Mouse (Mus musculus) c-Kit-positive CD71-positive TER-119-negative erythroid progenitor cells, embryonic 14.5 days (primary cell): Measurements from ENCODE around the gene Nacc1.

Source experiments
- DNase-seq: peaks from one replicate; pipeline ENCODE4 v3.0.0-alpha.2; 2013; ENCODE audit warnings: low read depth

Nacc1 gene

DNA sequence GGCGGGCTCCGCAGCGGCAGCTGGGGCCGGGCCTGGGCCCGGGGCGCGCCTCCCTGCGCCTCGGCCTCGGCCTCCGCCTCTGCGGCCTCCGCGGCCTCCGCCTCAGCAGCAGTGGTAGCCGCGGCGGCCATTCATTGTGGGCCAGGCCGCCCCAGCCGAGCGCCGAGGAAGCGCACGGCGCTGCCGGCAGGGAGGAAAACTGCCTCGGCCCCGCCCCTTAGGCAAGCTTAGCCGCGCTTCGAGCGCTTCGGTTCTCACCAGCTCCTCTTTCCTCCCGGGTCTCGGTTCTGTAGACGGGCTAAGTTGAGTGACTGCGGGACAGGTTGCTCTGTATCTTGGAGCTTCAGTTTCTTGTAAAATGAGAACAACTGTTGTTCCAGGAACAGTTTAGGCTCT, at the start of gene Nacc1:
Nacc1 (minus strand) TSS at position 158 of the 396 bp plus-strand sequence.
- DNase-seq, result no peak

DNA sequence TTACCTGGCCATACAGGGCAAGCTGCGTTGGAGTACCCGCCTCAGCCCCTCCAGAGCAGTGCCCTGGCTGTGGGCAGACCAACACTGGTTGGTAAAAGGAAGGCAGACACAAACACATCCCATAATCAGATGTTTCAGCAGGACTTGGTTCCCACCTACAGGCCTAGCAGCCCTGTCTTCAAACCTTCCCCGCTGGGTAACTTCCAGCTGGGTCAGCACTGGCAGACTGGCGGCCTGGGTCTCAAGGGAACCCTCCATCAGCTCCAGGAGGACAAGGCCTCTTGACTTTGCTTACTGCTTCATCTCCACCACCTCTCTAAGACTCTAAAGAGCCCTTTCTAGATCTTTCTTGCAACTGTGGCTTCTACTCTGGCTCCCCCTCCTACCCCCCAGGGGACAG, 48.9 kb upstream of the Nacc1 start:
- no peak for DNase-seq

DNA sequence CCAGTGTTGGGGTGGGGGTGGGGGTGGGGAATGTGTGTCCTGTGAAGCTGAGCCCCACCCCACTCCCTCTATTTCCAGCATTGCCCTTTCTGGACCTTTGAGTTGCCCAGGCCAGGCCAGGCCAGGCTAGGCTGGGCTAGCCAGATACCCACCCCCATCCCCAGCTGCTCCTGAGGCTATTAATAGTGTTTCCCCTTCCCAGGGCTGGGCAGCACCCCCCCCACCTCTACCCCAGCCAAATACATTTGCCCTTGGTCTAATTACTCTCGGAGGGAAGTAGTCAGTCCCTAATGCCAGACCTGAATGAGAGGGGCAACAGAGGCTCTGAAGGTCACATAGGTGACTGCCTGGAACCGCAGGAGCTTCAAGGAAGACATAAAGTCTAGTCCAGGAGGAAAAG, 47.9 kb upstream of the Nacc1 start:
- no peak for DNase-seq

DNA sequence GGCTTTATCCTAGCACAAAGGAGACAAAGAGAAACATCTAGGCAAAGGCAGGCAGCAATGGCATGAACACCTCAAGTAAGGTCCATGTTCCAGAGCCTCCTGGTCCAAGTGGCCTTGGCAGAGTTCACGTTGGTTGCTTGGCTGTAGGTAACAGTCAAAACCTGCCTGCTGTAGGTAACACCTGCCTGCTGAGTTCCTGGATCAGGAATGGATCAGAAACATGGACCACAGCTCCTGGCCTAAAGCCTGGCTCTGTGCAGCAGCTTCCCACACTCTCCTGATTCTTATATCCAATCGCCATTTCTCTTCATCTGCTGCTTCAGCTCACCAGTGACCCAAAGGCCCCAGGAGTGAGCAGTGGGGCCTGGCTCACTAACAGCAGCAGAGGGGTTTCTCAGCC, 47.0 kb upstream of the Nacc1 start:
- DNase-seq, result no peak

DNA sequence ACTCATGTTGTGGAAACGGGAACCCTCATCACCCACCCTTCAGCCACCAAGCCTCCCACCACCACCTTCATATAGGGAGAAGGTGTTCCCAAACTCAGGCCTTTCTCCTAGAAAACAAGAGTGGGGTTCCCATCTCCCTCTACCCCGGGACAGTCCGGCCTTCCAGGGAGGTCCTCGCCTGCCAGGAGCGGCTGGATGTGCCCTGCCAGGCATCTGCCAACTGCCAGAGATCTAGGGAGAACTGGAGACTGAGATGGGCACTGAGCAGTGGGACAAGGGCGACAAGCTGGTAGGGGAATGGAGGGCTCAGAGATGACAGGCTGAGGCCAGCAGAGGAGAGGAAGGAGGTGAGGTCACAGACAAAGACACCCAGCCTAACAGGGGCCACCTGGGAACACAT, 46.3 kb upstream of the Nacc1 start:
- no peak for DNase-seq

DNA sequence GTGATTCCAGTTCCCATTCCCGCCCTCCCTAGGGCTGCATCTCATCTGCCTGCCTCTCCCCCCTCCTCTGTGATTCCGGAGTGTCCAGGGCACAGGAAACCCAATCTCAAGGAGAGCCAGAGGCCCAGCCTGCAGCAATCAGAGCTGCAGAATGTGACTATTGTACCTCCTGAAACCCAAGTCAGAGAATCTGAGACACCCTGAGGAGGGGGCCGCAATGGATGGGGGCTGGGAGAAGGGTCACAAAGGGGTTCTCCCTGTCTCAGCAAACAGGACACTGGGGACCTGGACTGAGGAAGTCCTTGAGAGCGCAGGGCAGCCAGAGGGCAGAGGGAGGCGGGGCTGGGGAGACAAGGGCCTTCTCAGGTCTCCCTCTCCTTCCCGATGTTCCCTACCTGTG, 45.3 kb upstream of the Nacc1 start:
- DNase-seq, result no peak

DNA sequence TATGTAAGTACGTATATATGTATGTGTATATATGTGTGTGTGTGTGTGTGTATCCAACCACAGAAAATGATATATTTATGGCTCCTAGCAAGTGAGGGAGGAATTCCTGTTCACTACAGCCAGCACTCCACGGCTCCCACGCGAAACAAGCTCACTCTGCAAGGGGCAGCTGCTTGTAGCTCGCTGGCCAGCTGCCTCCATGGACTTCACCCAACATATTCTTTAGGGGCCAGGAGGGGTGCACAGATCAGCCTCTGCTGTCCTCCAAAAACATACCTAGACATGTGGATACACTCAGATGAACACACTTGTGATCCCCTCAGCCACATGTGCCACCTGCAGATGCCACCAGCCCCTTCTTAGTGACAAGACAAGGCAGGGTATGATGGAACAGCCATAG, 44.9 kb upstream of the Nacc1 start:
- DNase-seq, result no peak

DNA sequence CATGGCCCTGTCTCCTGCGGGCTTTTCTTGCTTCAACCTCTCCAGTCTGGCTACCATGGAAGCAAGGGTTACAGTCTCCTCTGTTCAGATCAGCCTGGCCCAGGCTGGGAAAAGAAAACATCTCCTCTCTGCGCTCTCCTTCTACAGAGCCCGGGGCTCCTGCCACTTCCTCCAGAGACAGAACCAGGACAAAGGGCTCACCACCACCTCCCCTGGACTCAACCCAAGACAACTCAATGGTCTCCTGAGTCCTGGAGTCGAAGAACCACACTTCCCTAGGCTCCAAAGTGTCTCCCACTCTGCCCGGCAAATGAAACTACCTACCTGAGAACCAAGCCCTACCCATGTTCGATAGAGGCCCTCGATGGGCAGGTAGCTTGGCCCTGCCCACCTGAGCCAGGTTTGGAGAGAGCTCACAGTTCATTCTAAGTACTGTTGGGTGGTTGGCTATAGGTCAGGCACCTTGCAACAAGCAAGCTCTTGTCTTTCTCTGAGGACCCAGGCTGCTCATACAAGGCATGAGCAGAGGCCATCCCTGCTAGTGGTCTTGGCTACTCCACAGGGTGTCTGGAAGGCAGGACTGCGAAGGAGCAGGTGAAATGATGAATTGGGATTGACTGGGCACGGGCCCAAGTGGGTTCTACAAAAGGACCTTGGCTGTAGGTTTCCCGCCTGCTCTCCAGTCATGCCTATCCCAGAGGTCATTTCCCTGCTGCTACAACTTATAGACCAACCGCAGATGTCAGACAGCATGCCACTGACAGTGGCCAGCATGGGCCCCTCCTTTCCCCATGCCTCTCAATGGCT, 43.9 kb upstream of the Nacc1 start:
- no peak for DNase-seq

DNA sequence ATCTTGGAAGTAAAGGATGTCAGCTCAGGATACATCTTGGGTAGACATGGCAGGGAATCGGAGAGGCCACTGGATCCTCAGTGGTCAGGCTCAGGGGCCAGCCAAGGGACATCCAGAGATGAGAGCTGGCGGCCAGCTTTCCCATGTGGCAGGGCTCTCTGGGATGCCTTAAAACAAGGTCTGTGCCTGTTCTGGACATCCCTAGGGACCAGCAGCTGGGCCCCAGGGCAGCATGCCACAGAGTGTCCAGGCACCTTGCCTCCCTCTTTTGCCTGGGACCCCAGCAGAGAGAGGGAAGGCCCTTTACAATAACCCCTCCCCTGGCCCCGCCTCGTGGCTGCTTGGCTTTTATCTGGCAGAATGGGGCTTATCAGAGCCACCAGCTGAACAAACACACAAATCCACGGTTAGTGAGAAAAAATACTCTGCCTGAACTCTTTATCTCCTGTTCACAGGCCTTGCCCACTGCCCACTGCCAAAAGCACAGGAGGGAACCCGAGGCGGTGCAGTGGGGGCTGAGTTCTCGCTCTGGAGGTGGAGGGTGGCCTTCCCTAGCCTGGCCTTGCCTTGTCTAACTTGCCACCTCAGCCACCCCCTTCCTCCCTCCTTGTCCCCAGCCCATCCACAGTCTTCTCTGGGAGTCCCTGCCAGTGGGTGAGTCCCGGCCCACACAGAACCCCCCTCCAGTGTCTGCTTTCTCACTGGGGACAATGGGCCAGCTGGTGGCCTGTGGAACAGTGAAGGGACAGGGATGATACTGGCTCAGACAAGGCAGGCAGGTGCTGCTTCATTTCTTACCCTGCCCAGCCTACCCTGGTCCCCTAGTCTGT, 43.1 kb upstream of the Nacc1 start:
- peak; percentile 84 for DNase-seq

DNA sequence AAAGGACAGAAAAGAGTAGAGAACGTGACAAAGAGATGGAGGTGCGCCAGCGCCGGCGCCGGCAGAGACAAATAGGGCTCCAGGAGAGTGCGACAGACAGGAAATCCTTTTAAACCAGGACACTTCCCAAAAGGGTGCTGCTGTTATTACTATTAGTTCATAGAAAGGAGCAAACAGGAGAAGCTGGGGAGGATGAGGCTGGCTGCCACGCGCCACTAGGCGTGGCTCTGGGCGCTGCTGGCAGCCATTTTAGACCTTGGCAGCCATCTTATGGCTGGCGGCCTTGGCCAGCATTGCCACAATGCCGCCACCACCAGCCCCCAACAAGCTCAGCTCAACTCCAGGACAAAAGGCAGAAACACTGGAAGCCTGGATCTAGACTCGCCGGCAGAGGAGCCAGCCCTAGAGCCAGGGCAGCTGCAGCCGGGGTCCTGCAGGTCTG, 42.3 kb upstream of the Nacc1 start:
- DNase-seq, result no peak

DNA sequence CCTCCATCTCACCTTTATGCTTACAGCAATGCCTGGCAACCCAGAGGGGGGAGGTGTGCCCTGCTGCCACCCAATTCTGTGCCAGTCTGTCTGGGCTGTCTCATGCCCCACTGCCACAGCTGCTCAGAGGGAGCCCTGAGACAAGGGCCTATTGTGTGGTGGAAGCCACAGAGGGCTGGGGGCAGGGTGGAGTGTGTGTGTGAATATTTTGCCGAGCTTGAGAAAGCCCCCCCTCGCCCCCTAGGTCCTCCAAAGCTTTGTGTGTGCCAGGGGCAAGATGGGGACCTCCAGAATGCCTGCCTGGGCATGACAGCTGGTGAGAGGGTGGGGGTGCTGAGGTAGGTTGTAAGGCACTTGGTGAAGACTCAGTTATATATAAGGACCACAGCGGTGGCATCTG, 40.8 kb upstream of the Nacc1 start:
- DNase-seq, result no peak

DNA sequence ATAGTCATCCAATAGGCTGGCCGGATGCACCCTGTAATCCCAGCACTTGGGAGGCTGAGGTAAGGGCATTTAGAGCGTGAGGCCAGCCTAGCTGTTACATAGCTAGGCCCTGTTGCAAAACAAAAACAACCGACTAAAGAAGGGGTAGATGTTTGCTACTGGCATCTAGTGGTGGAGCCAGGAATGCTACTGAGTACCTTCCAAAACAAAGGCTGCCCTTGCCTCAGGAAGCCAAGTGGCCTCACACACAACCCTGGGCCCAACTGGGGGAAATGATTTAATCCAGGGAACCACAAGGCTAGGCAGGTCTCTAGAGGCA, 38.2 kb upstream of the Nacc1 start:
- no peak for DNase-seq

DNA sequence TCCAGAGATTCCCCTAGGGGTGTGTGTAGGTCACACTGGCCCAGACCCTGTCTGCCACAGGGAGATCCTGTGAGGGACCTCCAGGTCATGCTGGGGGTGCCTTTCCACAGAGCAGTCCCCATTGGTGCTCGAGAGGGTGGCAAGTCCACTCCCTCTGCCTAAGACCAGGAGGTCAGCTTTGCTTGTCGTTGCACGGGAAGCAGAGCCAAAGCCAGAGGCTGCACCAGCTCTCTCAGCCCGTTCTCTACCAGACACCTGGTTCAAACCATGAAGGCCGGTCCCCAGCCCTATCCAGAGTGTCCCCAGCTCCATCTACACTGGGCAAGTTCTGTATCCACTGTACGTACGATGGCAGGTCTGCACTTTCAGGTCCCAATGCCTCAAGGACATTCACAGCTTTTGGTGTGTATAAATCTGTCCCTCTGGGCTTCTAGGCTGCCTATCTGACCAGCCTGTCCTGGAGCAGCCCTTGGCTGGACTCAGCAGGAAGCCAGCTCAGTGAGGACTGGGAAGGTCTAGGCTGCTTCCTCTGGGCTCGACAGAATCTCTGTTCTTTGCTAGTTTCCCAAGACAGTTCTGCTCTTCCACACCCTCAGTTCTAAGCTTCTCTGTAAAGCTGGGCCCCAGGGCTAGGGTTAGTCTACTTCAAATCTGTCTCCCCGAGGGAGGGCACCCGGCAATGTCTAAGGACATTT, 37.7 kb upstream of the Nacc1 start:
- no peak for DNase-seq

DNA sequence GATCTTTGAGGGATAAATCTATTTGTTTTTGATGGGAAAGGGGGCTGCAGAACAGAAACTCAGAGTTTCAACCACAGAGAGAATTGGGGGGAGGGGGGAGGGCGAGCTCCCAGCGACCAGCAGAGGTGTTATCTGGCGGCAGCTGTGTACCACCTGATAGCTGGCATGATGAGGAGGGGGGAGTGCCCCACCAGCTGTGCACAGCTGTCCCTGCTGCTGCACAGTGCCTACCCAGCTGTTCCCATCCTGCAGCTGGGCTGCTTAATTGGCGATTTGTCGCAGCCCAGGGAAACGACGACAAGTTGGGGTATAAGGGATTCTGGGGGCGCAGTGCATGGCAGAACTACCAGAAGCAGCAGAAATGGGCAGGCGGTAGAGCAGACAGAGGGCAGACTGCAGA, 37.0 kb upstream of the Nacc1 start:
- no peak for DNase-seq

DNA sequence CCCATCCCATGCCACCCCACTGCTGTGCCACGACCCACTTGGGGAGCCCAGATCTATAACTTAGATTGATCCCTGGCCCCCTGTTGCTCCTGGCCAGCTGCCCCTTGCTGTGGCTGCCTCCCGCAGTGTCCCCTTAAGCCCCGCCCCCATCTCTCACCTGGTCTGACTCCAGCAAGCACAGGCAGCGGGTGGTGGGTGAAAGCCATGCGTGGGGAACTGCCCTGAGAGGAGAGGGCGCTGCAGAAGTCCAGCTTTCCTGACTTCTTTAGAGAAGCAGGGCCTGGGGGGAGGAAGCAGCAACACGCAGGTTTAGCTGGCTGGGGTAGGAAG, 35.9 kb upstream of the Nacc1 start:
- no peak for DNase-seq

DNA sequence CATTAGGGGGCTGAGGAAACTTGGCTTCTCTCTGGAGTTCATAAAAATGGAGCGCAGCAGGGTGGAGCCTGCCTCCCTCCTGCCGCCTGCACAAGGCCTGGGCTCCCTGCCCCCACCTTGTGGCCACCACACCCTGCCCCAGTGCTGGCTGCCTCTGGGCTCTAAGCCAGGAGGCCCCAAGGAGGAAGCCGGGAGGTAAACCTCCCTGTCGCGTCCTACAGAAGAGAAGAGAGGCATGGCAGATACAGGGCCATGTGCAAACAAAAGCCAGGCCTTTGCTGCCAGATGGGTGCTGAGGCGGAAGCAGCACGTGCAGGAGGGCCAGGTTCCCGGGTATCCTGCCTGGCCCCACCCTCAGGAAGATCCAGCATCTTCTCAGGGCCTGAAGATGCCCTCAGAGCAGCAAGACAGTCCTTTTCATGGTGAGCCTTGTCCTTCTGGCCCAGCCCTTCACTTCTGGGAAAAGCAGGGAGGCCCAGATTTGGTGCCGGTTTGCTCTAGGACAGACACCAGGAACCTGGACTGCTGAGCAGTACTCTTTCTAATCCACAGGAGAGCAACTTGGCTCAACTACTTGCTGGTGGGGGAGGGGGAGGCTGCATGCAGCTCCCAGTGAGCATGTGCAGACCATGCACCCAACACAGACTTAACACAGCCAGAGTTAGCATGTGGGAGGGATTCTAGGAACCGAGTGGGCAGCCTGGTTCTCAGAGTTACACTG, 35.3 kb upstream of the Nacc1 start, which contains the start of gene G430095P16Rik:
G430095P16Rik (plus strand) TSS at position 158 of the 721 bp plus-strand sequence.
- no peak for DNase-seq

DNA sequence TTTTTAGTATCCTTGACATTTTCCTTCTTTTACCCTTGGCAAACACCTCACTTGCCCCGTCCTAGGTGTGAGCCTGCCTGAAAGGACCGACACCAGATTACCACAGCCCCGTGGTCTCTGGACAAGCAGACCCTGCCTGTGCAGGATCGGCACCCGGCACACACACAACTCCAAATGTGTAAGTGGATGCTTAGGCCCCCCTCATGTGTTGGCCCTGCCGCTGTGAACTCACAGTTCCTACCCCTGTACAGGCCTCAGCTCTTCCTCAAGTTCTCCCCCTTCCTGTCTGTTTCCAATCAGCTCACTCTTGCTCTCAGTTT, 34.8 kb upstream of the Nacc1 start:
- DNase-seq, result no peak

DNA sequence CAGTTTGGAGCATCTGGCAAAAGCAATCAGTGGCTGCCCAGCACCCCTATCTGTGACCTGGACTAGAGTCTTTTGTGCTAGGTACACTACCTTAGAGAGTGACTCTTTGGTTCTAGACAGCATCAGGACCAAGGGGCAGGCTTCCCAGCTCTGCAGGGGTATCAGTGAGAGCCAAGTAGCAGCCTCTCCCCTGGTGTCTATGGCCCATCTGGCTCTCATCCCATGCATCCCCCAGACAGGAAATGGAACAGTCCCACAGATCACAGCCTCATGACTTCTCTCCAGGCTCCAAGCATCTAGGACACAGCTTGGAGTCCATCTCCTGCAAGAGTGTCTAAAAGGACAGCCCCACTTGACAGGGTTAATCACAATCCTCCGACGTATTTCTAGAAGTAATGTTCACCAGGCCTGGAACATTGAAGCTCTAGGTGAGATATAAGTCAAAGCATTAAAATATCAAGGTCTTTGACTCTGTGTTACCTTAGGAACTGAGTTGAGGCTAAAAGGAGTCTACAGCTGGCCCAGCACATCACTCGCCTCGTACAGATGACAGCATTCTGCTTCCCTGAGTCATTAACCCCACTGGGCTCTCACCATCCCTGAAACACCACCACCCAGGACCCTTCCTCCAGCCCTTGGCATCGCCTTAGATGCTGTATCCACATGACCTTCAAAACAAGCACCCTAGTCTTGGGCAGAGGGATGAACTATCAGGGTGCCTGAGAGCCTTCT, 31.5 kb upstream of the Nacc1 start:
- no peak for DNase-seq

DNA sequence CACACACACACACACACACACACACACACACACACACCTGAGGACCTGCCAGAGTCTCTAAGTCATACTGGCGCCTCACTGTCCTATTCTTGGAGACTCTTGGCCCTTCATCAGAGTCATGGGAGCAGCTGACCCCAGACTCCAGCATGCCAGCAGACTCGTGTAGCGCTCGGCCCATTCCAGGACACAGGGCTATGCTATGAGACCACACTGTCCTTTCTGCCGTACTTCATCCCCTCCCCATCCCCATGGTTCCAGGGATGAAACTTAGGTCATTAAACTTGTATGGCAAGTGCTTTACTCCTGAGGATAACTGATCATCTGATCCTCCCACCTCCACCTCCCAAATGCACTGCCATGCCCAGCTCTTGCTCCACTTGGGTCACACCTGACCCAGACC, 30.8 kb upstream of the Nacc1 start:
- no peak for DNase-seq

DNA sequence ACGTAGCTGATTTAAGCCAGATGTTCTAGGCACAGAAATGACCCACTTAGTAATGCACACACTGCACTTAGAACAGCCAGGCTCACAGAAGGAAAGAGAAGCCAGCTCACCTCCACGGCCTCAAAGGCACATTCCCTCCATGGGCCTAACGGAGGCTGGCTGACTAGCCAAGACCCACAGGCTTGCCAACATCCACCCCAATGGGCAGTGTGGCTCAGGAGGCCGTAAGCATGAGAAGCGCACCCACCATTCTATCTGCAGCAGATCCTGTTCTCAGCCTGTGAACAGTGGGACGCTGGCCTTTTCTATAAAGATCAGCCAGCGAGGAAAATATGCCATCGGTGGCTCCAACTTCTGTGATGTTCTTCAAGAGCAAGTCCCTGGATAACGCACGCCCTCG, 29.1 kb upstream of the Nacc1 start:
- no peak for DNase-seq

DNA sequence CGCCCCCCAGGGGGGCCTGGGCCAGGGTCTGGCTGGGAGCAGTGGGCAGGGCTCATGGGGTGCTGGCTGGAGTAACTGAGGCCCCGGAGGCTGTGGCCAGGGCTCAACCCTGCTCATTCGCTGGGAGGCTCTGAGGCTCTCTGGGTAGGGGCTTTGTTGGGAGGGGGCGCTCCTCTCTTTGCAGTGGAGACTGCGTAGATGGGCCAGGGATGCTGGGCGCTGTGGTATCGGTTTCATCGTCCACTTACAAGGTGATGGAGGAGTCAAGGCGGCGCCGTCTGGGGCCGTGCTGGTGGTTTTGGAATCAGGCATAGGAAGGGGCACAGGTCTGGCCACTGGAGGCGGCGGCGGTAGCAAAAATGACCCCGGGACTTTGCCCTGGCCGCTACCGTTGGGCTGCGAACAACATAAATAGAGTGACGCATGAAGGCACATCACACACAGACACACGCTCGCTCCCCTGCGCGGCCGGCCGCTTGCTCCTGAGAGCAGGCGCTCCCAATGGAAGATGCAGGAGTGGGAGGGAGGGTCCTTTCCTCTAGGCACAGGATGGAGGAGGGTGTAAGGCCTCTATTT, 28.3 kb upstream of the Nacc1 start:
- DNase-seq, result no peak

DNA sequence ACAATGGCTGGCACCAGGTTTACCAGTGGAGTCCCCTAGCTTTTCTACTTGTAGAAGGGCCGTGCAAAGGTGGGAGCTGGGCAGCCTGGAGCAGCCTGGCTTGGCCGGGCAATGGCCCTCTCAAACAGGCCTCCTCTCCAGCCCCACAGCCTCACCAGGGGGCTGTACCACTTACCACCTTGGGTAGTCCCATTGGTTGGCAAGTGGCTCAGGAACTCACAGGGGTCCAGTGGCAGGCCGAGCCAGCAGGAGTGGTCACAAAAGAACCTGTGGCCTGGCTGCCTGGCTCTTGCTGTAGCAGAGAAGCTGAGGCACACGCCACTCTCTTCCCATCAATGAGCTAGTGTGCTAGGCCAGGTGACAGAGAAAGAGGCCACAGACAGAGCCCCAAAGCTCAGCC, 26.5 kb upstream of the Nacc1 start:
- no peak for DNase-seq
